Mouse (Mus musculus): Measurements from ENCODE around the gene Mrgprh. TPM values are rescaled to one million over a fixed set of nuclear protein-coding genes. Genes with fewer than 3 reads are reported as not detected.

Mrgprh gene
- total and polyA plus RNA-seq, 3 experiments, result not detected

DNA sequence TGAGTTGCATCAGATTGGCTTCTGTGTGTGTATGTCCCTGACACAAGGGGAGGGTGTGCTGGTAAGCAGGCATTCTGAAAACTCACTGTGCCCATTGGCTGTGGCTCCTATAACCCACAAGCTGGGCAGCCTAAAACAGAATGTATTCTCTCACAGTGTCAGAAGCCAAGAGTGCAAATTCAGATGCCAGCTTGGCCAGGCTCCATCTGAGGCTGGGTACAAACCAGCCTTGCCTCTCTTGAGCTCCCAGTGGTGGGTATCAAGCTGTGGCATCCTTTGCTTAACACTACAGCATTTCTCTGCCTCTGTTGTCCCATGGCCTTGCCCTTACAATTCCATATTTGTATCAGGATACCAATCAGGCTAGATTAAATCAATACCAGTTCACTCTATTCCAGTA, 11.7 kb upstream of the Mrgprh start:
- Histone ChIP-seq H3K27ac (ENCODE audit: control insufficient read depth, low read depth, low read length) (no peak overlapping the region), H3K79me2 (ENCODE audit: control insufficient read depth, insufficient read depth, low read length, poor library complexity) (no peaks in the 10 kb centered on the region), H3K27me3 (ENCODE audit: control insufficient read depth in 1 of 2, insufficient read depth in 2 of 2, low read length in 2 of 2) (no peaks in the 10 kb centered on the region; a peak in 1 of 4 replicates), H3K36me3 (ENCODE audit: control insufficient read depth in 1 of 2, insufficient read depth in 2 of 2, low read length in 2 of 2) (no peaks in the 10 kb centered on the region), H3K4me1 (ENCODE audit: control insufficient read depth in 1 of 2, insufficient read depth in 2 of 2, low read length in 2 of 2) (no peaks in the 10 kb centered on the region), H3K4me3 (ENCODE audit: control insufficient read depth in 1 of 2, insufficient read depth in 1 of 2, low read depth in 2 of 2, low read length in 2 of 2) (no peak overlapping the region), H3K9me3 (replicated peaks; ENCODE audit: insufficient read depth, low read length) (no peaks in the 10 kb centered on the region), H3K9ac (ENCODE audit: control insufficient read depth, low read depth, low read length, poor library complexity, severe bottlenecking) (no peak overlapping the region)
- no peak for DNase-seq (ENCODE audit: low read depth, low spot score)
- TF ChIP-seq POLR2AphosphoS2 (IDR thresholded peaks at IDR 0.05; ENCODE audit: low read length), result no peak
- TF ChIP-seq ZMIZ1 (IDR thresholded peaks at IDR 0.05; ENCODE audit: low read depth, low read length), result no peak
- no peak for TF ChIP-seq SIN3A (IDR thresholded peaks at IDR 0.05; ENCODE audit: low read length)
- TF ChIP-seq ETS1 (IDR thresholded peaks at IDR 0.05; ENCODE audit: low read depth, low read length), result no peak
- no peak for TF ChIP-seq BHLHE40 (IDR thresholded peaks at IDR 0.05; ENCODE audit: borderline replicate concordance, low read depth, low read length)
- TF ChIP-seq ZKSCAN1 (IDR thresholded peaks at IDR 0.05; ENCODE audit: low read depth, low read length), result no peak
- no peak for TF ChIP-seq TAL1 (IDR thresholded peaks at IDR 0.05; ENCODE audit: low read length)
- no peak for TF ChIP-seq ZNF384 (IDR thresholded peaks at IDR 0.05; ENCODE audit: low read depth, low read length)
- no peak for TF ChIP-seq EP300 (IDR thresholded peaks at IDR 0.05; ENCODE audit: low read depth in 1 of 2, low read length in 2 of 2)
- no peak for TF ChIP-seq JUND (IDR thresholded peaks at IDR 0.05; ENCODE audit: low read depth, low read length)
- TF ChIP-seq UBTF (IDR thresholded peaks at IDR 0.05; ENCODE audit: borderline replicate concordance, insufficient read depth, low read depth, low read length), result no peak
- TF ChIP-seq RCOR1 (IDR thresholded peaks at IDR 0.05; ENCODE audit: low read depth, low read length), result no peak
- no peak for TF ChIP-seq SMC3 (IDR thresholded peaks at IDR 0.05; ENCODE audit: low read depth, low read length)
- TF ChIP-seq CTCF (IDR thresholded peaks at IDR 0.05 in 2 of 3, conservative IDR thresholded peaks at IDR 0.05 in 1 of 3; ENCODE audit: control insufficient read depth in 1 of 3, insufficient read depth in 1 of 3, low read depth in 2 of 3, low read length in 3 of 3, poor library complexity in 1 of 3, severe bottlenecking in 1 of 3), result no peak

DNA sequence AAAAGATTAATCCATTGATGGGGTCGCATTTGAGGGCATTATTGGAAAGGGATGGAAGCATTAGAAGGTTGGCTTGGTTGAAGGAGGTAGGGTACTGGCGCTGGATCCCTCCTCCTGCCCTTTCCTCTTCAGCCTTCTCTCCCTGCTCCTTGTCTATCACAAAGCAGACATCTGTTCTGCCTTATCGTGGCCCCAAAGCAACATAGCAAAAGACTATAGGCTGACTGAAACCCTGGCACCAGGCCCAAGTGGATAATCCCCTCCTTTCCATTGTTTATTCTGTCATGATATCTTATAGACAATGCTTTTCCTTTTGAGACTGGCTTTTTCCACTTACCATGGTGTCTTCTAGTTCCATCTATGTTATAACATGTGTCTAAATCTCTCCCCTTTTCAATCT, 10.4 kb upstream of the Mrgprh start:
- H3K36me3 ChIP-seq (ENCODE audit: control insufficient read depth in 1 of 2, insufficient read depth in 2 of 2, low read length in 2 of 2), result no peaks in the 10 kb centered on the region
- H3K4me1 ChIP-seq (ENCODE audit: control insufficient read depth in 1 of 2, insufficient read depth in 2 of 2, low read length in 2 of 2), result no peaks in the 10 kb centered on the region
- no peak overlapping the region for H3K4me3 ChIP-seq (ENCODE audit: control insufficient read depth in 1 of 2, insufficient read depth in 1 of 2, low read depth in 2 of 2, low read length in 2 of 2)
- no peak overlapping the region for H3K9ac ChIP-seq (ENCODE audit: control insufficient read depth, low read depth, low read length, poor library complexity, severe bottlenecking)
- H3K79me2 ChIP-seq (ENCODE audit: control insufficient read depth, insufficient read depth, low read length, poor library complexity), result no peaks in the 10 kb centered on the region
- no peaks in the 10 kb centered on the region; a peak in 1 of 4 replicates for H3K27me3 ChIP-seq (ENCODE audit: control insufficient read depth in 1 of 2, insufficient read depth in 2 of 2, low read length in 2 of 2)
- DNase-seq (ENCODE audit: low read depth, low spot score), result peak; percentile 38
- H3K27ac ChIP-seq (ENCODE audit: control insufficient read depth, low read depth, low read length), result no peak overlapping the region
- TF ChIP-seq JUND (IDR thresholded peaks at IDR 0.05; ENCODE audit: low read depth, low read length) (no peak), MXI1 (IDR thresholded peaks at IDR 0.05; ENCODE audit: low read depth, low read length) (no peak), MAFK (IDR thresholded peaks at IDR 0.05; ENCODE audit: borderline replicate concordance, low read depth, low read length) (no peak), POLR2A (IDR thresholded peaks at IDR 0.05; ENCODE audit: control insufficient read depth in 1 of 2, insufficient read depth in 1 of 2, low read depth in 1 of 2, low read length in 2 of 2, poor library complexity in 1 of 2) (no peak), ELF1 (IDR thresholded peaks at IDR 0.05; ENCODE audit: low read depth, low read length) (no peak), SIN3A (IDR thresholded peaks at IDR 0.05; ENCODE audit: low read length) (no peak), HCFC1 (IDR thresholded peaks at IDR 0.05; ENCODE audit: low read depth, low read length) (no peak), GATA1 (IDR thresholded peaks at IDR 0.05; ENCODE audit: low read depth, low read length) (0 out of 2 replicates have a peak, but pooled peaks have one; percentile 12), NRF1 (IDR thresholded peaks at IDR 0.05; ENCODE audit: insufficient read depth, low read depth, low read length, poor library complexity, severe bottlenecking) (no peak), MAZ (IDR thresholded peaks at IDR 0.05; ENCODE audit: low read depth, low read length) (no peak), USF2 (IDR thresholded peaks at IDR 0.05; ENCODE audit: borderline replicate concordance in 1 of 2, insufficient read depth in 1 of 2, low read depth in 1 of 2, low read length in 2 of 2) (no peak), TAL1 (IDR thresholded peaks at IDR 0.05; ENCODE audit: low read length) (peak; percentile 24; the same call in 1 of the 2 replicates), SMC3 (IDR thresholded peaks at IDR 0.05; ENCODE audit: low read depth, low read length) (no peak)
- no peaks in the 10 kb centered on the region for H3K9me3 ChIP-seq (replicated peaks; ENCODE audit: insufficient read depth, low read length)

Measured in MEL (cell line).